Mouse (Mus musculus) testis, adult 2 months (tissue): ENCODE results near the gene Ccdc157.

Experiments used
- CTCF ChIP-seq: fragments of 200-500 bp; IDR thresholded peaks from 2 replicates; pipeline ENCODE4 v1.5.1; 2012; ENCODE audit warnings: low read depth, mild to moderate bottlenecking, inconsistent platforms, low read length, moderate library complexity; ENCODE audit not compliant: control insufficient read depth, insufficient read depth, insufficient replicate concordance
- POLR2A ChIP-seq: fragments of 200-500 bp; IDR thresholded peaks from 2 replicates; pipeline ENCODE4 v1.6.1; 2012; ENCODE audit warnings: low read depth, mild to moderate bottlenecking, inconsistent platforms, low read length, moderate library complexity; ENCODE audit not compliant: control insufficient read depth

DNA sequence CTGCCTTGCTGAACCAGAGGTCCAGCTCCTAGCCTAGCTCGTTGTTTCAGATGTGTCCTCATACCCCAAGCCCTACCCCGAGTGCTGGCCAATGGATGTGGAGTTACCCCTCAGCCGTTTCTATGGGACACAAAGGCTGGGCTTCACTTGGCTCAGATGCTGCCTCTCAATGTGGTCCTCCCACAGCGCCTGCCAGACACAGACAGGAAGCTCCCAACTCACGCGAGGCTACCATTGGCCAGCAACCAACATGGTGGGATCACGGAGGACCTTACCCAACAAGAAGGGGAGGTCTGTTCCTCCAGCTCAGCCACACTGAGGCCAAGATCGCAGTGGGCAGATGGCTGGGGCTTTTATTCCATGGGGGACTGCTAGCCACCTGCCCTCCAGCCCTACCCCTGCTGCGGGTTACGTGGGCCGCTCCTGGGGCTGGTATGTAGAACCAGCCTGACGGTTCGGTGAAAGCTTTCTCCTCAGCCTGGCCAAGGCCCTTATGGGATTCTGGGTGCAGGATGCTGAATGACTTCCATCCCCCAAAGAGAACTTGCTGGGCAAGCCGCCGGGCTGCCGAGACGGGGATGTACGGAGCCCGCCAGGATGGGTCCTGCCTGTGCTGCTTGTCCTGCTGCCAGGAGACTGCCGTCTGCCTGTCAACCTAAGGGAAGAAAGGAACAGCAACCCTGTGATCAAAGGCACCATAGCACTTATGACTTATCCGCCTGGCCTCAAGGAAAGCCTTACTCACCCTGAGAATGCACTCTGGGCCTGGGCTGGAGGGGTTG is 16.6 kb downstream of the Ccdc157 start:
- no peak for TF ChIP-seq CTCF
- TF ChIP-seq POLR2A, result no peak
